Mouse (Mus musculus): ENCODE measurements around the gene Fut8. TPM values are rescaled to one million over a fixed set of nuclear protein-coding genes. Genes with fewer than 3 reads are reported as not detected.

The Fut8 gene
- polyA plus RNA-seq, 1 experiment: 6.9 TPM

GRCm38 (mm10) chr12:77346521-77346920, 108.6 kb downstream of the Fut8 start:
- H3K9me3 ChIP-seq: no peaks in the 10 kb centered on the region
- no peak overlapping the region for H3K4me3 ChIP-seq (replicated peaks)
- peaks cover 25% of the 10 kb centered on the region for H3K4me1 ChIP-seq
- TF ChIP-seq FLI1 (IDR thresholded peaks at IDR 0.05; ENCODE audit: low read length) (no peak), GATA1 (IDR thresholded peaks at IDR 0.05; ENCODE audit: borderline replicate concordance, low read length) (no peak)
- H3K36me3 ChIP-seq (replicated peaks; ENCODE audit: low read length): peaks cover 42% of the 10 kb centered on the region
- no peaks in the 10 kb centered on the region for H3K27me3 ChIP-seq (replicated peaks)

GRCm38 (mm10) chr12:77349543-77349942, 111.6 kb downstream of the Fut8 start:
- no peaks in the 10 kb centered on the region for H3K27me3 ChIP-seq (replicated peaks)
- TF ChIP-seq GATA1 (IDR thresholded peaks at IDR 0.05; ENCODE audit: borderline replicate concordance, low read length) (no peak), FLI1 (IDR thresholded peaks at IDR 0.05; ENCODE audit: low read length) (no peak)
- H3K9me3 ChIP-seq: no peaks in the 10 kb centered on the region
- no peak overlapping the region for H3K4me3 ChIP-seq (replicated peaks)
- H3K36me3 ChIP-seq (replicated peaks; ENCODE audit: low read length): peaks cover 33% of the 10 kb centered on the region
- H3K4me1 ChIP-seq: peaks cover 22% of the 10 kb centered on the region

- no peak for TF ChIP-seq FLI1 (IDR thresholded peaks at IDR 0.05; ENCODE audit: low read length)
- TF ChIP-seq GATA1 (IDR thresholded peaks at IDR 0.05; ENCODE audit: borderline replicate concordance, low read length): no peak
- 0 out of 2 replicates have a peak, but pooled peaks cover 2% of the 10 kb centered on the region for H3K9me3 ChIP-seq
- H3K4me1 ChIP-seq: no peaks in the 10 kb centered on the region
- no peaks in the 10 kb centered on the region for H3K27me3 ChIP-seq (replicated peaks)
- no peak overlapping the region for H3K4me3 ChIP-seq (replicated peaks)
- H3K36me3 ChIP-seq (replicated peaks; ENCODE audit: low read length): peaks cover 63% of the 10 kb centered on the region
Observed at GRCm38 (mm10) chr12:77415720-77416119, 177.8 kb downstream of the Fut8 start.

- Histone ChIP-seq H3K4me1 (peaks cover 23% of the 10 kb centered on the region), H3K27me3 (replicated peaks) (no peaks in the 10 kb centered on the region), H3K9me3 (0 out of 2 replicates have a peak, but pooled peaks cover 2% of the 10 kb centered on the region), H3K4me3 (replicated peaks) (no peak overlapping the region), H3K36me3 (replicated peaks; ENCODE audit: low read length) (peaks cover 57% of the 10 kb centered on the region)
- TF ChIP-seq GATA1 (IDR thresholded peaks at IDR 0.05; ENCODE audit: borderline replicate concordance, low read length) (no peak), FLI1 (IDR thresholded peaks at IDR 0.05; ENCODE audit: low read length) (no peak)
Observed at GRCm38 (mm10) chr12:77421667-77422393, 183.9 kb downstream of the Fut8 start.

- Histone ChIP-seq H3K36me3 (replicated peaks; ENCODE audit: low read length) (peaks cover 56% of the 10 kb centered on the region), H3K9me3 (no peaks in the 10 kb centered on the region), H3K4me1 (peaks cover 57% of the 10 kb centered on the region), H3K4me3 (replicated peaks) (no peak overlapping the region), H3K27me3 (replicated peaks) (no peaks in the 10 kb centered on the region)
- TF ChIP-seq GATA1 (IDR thresholded peaks at IDR 0.05; ENCODE audit: borderline replicate concordance, low read length) (no peak), FLI1 (IDR thresholded peaks at IDR 0.05; ENCODE audit: low read length) (no peak)
Observed at GRCm38 (mm10) chr12:77426093-77426492, 188.2 kb downstream of the Fut8 start.

- H3K9me3 ChIP-seq: no peaks in the 10 kb centered on the region
- TF ChIP-seq FLI1 (IDR thresholded peaks at IDR 0.05; ENCODE audit: low read length) (no peak), GATA1 (IDR thresholded peaks at IDR 0.05; ENCODE audit: borderline replicate concordance, low read length) (no peak)
- H3K4me1 ChIP-seq: peaks cover 53% of the 10 kb centered on the region
- peaks cover 46% of the 10 kb centered on the region for H3K36me3 ChIP-seq (replicated peaks; ENCODE audit: low read length)
- H3K27me3 ChIP-seq (replicated peaks): no peaks in the 10 kb centered on the region
- H3K4me3 ChIP-seq (replicated peaks): no peak overlapping the region
Observed at GRCm38 (mm10) chr12:77428165-77428564, 190.2 kb downstream of the Fut8 start.

GRCm38 (mm10) chr12:77429381-77429780, 191.5 kb downstream of the Fut8 start:
- TF ChIP-seq FLI1 (IDR thresholded peaks at IDR 0.05; ENCODE audit: low read length) (no peak), GATA1 (IDR thresholded peaks at IDR 0.05; ENCODE audit: borderline replicate concordance, low read length) (no peak)
- Histone ChIP-seq H3K4me1 (peaks cover 55% of the 10 kb centered on the region), H3K4me3 (replicated peaks) (no peak overlapping the region), H3K9me3 (no peaks in the 10 kb centered on the region), H3K36me3 (replicated peaks; ENCODE audit: low read length) (peaks cover 44% of the 10 kb centered on the region), H3K27me3 (replicated peaks) (no peaks in the 10 kb centered on the region)

- TF ChIP-seq FLI1 (IDR thresholded peaks at IDR 0.05; ENCODE audit: low read length) (no peak), GATA1 (IDR thresholded peaks at IDR 0.05; ENCODE audit: borderline replicate concordance, low read length) (no peak)
- H3K36me3 ChIP-seq (replicated peaks; ENCODE audit: low read length): peaks cover 38% of the 10 kb centered on the region
- H3K9me3 ChIP-seq: no peaks in the 10 kb centered on the region
- H3K4me3 ChIP-seq (replicated peaks): no peak overlapping the region
- H3K4me1 ChIP-seq: peaks cover 19% of the 10 kb centered on the region
- H3K27me3 ChIP-seq (replicated peaks): no peaks in the 10 kb centered on the region
Observed at GRCm38 (mm10) chr12:77436733-77437132, 198.8 kb downstream of the Fut8 start.

GRCm38 (mm10) chr12:77450816-77451215, 212.9 kb downstream of the Fut8 start:
- H3K36me3 ChIP-seq (replicated peaks; ENCODE audit: low read length): peaks cover 78% of the 10 kb centered on the region
- TF ChIP-seq FLI1 (IDR thresholded peaks at IDR 0.05; ENCODE audit: low read length) (no peak), GATA1 (IDR thresholded peaks at IDR 0.05; ENCODE audit: borderline replicate concordance, low read length) (no peak)

GRCm38 (mm10) chr12:77466178-77466577, 228.3 kb downstream of the Fut8 start:
- Histone ChIP-seq H3K9me3 (no peaks in the 10 kb centered on the region), H3K4me3 (replicated peaks) (no peak overlapping the region), H3K4me1 (no peaks in the 10 kb centered on the region; the same call in 1 of the 2 replicates), H3K27me3 (replicated peaks) (no peaks in the 10 kb centered on the region), H3K36me3 (replicated peaks; ENCODE audit: low read length) (peaks cover 68% of the 10 kb centered on the region)
- TF ChIP-seq GATA1 (IDR thresholded peaks at IDR 0.05; ENCODE audit: borderline replicate concordance, low read length) (no peak), FLI1 (IDR thresholded peaks at IDR 0.05; ENCODE audit: low read length) (no peak)

More at GRCm38 (mm10) chr12:77450816-77451215, 212.9 kb downstream of the Fut8 start:
- Histone ChIP-seq H3K4me3 (replicated peaks) (no peak overlapping the region), H3K9me3 (no peaks in the 10 kb centered on the region), H3K4me1 (peaks cover 10% of the 10 kb centered on the region), H3K27me3 (replicated peaks) (no peaks in the 10 kb centered on the region)
